Comparison of ENCODE assay signal across 10 mouse cellular contexts in genomic region chrX:159210007-159210406, GRCm38 (mm10). TPM values are rescaled to one million over a fixed set of nuclear protein-coding genes. Genes with fewer than 3 reads are reported as not detected.
DNase-seq lines count a peak whose midpoint lies in the region; ATAC-seq lines count a peak whose summit lies in the region.
"Had no signal": no experiment of that assay in that cellular context is flagged by ENCODE, and none has a peak within 500 bp of the region (broad histone marks: within the 10 kb centered on the region; RNA-seq: fewer than 3 reads in every experiment).

Rps6ka3 (plus strand) TSS chrX:159210307.

- H3K4me3 ChIP-seq in embryonic facial prominence, embryonic 14.5 days (ENCODE audit: low read depth, low read length), result no peak within 1 kb of the TSS
- no peak within 1 kb of the TSS for H3K4me3 ChIP-seq in embryonic facial prominence, embryonic 10.5 days
- H3K4me3 ChIP-seq: forebrain, embryonic 13.5 days had no signal

- ATAC-seq in embryonic facial prominence, embryonic 14.5 days (ENCODE audit: low read depth), result no peak
- ATAC-seq in CD4-positive, CD25-positive, alpha-beta regulatory T cell, adult 4 months, result peak; percentile 33
- no peak for ATAC-seq in erythroblast, adult 5-6 weeks (replicated peaks; ENCODE audit: low FRiP score, poor library complexity, severe bottlenecking)
- ATAC-seq: forebrain, embryonic 13.5 days had no signal

- H3K27ac ChIP-seq in embryonic facial prominence, embryonic 14.5 days (replicated peaks; ENCODE audit: low read depth, low read length), result no peak within 1 kb of the TSS
- H3K27ac ChIP-seq in embryonic facial prominence, embryonic 10.5 days (replicated peaks), result no peak within 1 kb of the TSS
- H3K27ac ChIP-seq: forebrain, embryonic 13.5 days had no signal

- H3K36me3 ChIP-seq in embryonic facial prominence, embryonic 14.5 days (ENCODE audit: control insufficient read depth, insufficient read depth, low read length), result no peaks in the 10 kb centered on the region
- H3K36me3 ChIP-seq in embryonic facial prominence, embryonic 10.5 days (replicated peaks), result no peaks in the 10 kb centered on the region

- DNase-seq in embryonic facial prominence, embryonic 14.5 days (ENCODE audit: low spot score), result no peak
- no peak for DNase-seq in embryonic facial prominence, embryonic 10.5 days (ENCODE audit: low spot score)
- DNase-seq in layer of hippocampus, postnatal 36 days, result no peak
- DNase-seq in thymus, postnatal 36 days, result no peak
- no peak for DNase-seq in urinary bladder, adult 18-20 months (ENCODE audit: low spot score in 2 of 2)
- no peak for DNase-seq in embryo, embryonic 9.5 days (ENCODE audit: extremely low spot score)
- DNase-seq: kidney, adult 11 months had no signal

- no peaks in the 10 kb centered on the region for H3K4me1 ChIP-seq in embryonic facial prominence, embryonic 14.5 days (ENCODE audit: control insufficient read depth, insufficient read depth, low read length)
- no peaks in the 10 kb centered on the region for H3K4me1 ChIP-seq in embryonic facial prominence, embryonic 10.5 days
- H3K4me1 ChIP-seq: forebrain, embryonic 13.5 days had no signal

- 0 out of 2 replicates have a peak, but pooled peaks cover 3% of the 10 kb centered on the region for H3K27me3 ChIP-seq in embryonic facial prominence, embryonic 14.5 days (replicated peaks; ENCODE audit: control insufficient read depth, insufficient read depth, low read length)
- H3K27me3 ChIP-seq in embryonic facial prominence, embryonic 10.5 days (replicated peaks; ENCODE audit: low read depth, poor library complexity, severe bottlenecking), result peaks cover 49% of the 10 kb centered on the region
- H3K27me3 ChIP-seq: forebrain, embryonic 13.5 days had no signal

- H3K9ac ChIP-seq in embryonic facial prominence, embryonic 14.5 days (ENCODE audit: low read depth, low read length), result no peak within 1 kb of the TSS
- H3K9ac ChIP-seq: forebrain, embryonic 13.5 days had no signal

- H3K4me2 ChIP-seq in embryonic facial prominence, embryonic 14.5 days (ENCODE audit: low read depth, low read length), result no peak within 1 kb of the TSS
- H3K4me2 ChIP-seq: forebrain, embryonic 13.5 days had no signal

- no peaks in the 10 kb centered on the region for H3K9me3 ChIP-seq in embryonic facial prominence, embryonic 14.5 days (ENCODE audit: control insufficient read depth, low read length)
- H3K9me3 ChIP-seq in embryonic facial prominence, embryonic 10.5 days, result no peaks in the 10 kb centered on the region
- H3K9me3 ChIP-seq: forebrain, embryonic 13.5 days had no signal

- 88% methylated on average over 4 of the region's 4 CpGs for WGBS in embryonic facial prominence, embryonic 14.5 days
- WGBS in embryonic facial prominence, embryonic 10.5 days, result 92% methylated on average over 4 of the region's 4 CpGs

RNA-seq across cellular contexts. Expression of gene Rps6ka3, which starts in this region (rescaled TPM):
- polyA plus RNA-seq in embryonic facial prominence, embryonic 14.5 days (2014; fragmentation: Nextera tagmentation; extraction: Ambion mirVana), result 9.2 and 11.1 TPM in 2 replicates
- 6.7 and 7.0 TPM in 2 replicates for polyA plus RNA-seq in embryonic facial prominence, embryonic 10.5 days (2016; fragmentation: Nextera tagmentation; extraction: Ambion mirVana)
- polyA plus RNA-seq in CD4-positive, CD25-positive, alpha-beta regulatory T cell, adult 4 months (2017; shearing (Covaris generic)), result 1 to 10 TPM; 6.0 to 10.0 TPM
- 15.3 and 36.7 TPM in 2 replicates for total RNA-seq in erythroblast, adult 5-6 weeks (2015; ENCODE audit: low replicate concordance)
- total RNA-seq in erythroblast, adult 5-6 weeks (2017; ENCODE audit: low replicate concordance), result 8.4 and 14.3 TPM in 2 replicates
- total RNA-seq in layer of hippocampus, postnatal 36 days (2021), result 10 to 100 TPM; 30.6 to 31.8 TPM
